Mouse (Mus musculus) brain, embryonic 14.5 days (tissue): ENCODE measurements around the gene Stk4. TPM values are rescaled to one million over a fixed set of nuclear protein-coding genes. Genes with fewer than 3 reads are reported as not detected.
A peak's percentile ranks its signal among the peaks of the same experiment; 100 is the strongest.

ENCODE experiments used
- DNase-seq: peaks from one replicate; pipeline ENCODE4 v3.0.0-alpha.2; 2011; ENCODE audit warnings: low read depth
- CTCF ChIP-seq: fragments of 200-500 bp; IDR thresholded peaks from 2 replicates; pipeline ENCODE4 v1.5.1; 2012; ENCODE audit warnings: inconsistent platforms, mild to moderate bottlenecking, moderate library complexity, borderline replicate concordance; ENCODE audit not compliant: insufficient read depth, insufficient read length; ENCODE audit errors: extremely low read depth
- POLR2A ChIP-seq: fragments of 200-500 bp; IDR thresholded peaks from 2 replicates; pipeline ENCODE4 v1.6.1; 2012; ENCODE audit warnings: mild to moderate bottlenecking, inconsistent platforms, borderline replicate concordance; ENCODE audit not compliant: poor library complexity, insufficient read depth, insufficient read length, severe bottlenecking; ENCODE audit errors: extremely low read depth
- polyA plus RNA-seq: library from polyadenylated mRNA; depleted of rRNA; stranded (reverse); fragments of >200 nt; gene quantifications from 2 replicates; pipeline ENCODE4 v1.2.3, GENCODE M21; 2012

Gene Stk4
- polyA plus RNA-seq, 1 experiment, result 24.8 TPM

GRCm38 (mm10) chr2:164161515-164162055 lies 91.5 kb downstream of the Stk4 start:
- DNase-seq, result no peak
- TF ChIP-seq POLR2A (no peak), CTCF (no peak)

DNA sequence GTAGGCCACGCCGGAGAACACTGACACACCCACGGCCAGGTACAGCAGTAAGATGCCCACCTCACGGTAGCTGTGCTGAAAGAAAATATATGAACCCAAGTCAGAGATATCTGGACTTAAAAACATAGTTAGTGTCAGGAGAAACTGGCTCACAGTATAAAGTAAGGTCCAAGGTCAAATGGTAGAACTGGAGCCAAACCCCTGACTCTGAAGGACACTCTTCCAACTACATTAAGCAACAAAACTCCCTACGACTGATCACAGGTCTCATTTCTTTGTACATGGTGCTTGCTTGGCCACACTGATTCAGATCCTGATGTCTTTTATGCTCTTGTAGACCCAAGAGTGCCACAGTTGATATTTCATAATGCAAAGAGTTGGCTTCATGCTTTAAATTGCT lies 94.8 kb downstream of the Stk4 start:
- no peak for DNase-seq
- TF ChIP-seq POLR2A, result no peak

DNA sequence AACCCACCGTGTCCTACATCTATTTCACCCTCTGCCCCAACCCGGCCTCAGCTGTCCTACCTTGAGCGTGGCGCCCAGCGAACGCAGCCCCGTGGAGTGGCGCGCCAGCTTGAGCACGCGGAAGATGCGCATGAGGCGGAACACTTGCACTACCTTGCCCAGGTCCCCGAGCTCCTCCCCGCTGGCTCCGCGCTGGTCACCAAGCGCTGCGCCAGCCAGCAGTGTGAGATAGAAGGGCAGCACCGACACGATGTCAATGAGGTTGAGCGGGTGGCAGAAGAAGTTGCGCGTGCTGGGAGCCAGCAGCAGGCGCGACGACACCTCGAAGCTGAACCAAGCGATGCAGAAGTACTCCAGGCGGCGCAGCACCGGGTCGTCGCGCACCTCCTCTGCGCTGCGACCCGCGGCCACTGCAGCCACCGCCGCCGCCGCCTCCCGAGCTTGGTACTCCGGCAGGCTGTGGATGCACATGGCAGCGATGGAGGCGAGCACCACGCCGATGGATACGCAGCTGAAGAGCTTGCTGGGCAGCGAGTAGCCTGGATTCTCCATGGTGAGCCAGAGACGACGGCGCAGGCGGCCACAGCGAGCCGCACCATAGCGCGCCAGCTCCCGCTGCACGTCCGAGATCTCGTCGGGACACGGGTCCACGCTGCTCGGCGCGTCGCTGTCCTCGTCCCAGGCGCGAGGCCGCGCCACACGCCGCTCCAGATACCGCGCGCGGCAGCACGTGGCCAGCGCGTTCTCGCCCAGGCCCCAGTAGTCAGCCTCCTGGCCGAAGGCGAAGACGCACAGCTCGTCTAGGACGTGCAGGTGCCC lies 97.8 kb downstream of the Stk4 start:
- TF ChIP-seq POLR2A (no peak), CTCF (no peak)
- peak; percentile 47 for DNase-seq

GRCm38 (mm10) chr2:164168571-164168946 lies 98.4 kb downstream of the Stk4 start:
- TF ChIP-seq CTCF (peak; percentile 24; the same call in 1 of the 2 replicates), POLR2A (no peak)
- DNase-seq, result no peak

DNA sequence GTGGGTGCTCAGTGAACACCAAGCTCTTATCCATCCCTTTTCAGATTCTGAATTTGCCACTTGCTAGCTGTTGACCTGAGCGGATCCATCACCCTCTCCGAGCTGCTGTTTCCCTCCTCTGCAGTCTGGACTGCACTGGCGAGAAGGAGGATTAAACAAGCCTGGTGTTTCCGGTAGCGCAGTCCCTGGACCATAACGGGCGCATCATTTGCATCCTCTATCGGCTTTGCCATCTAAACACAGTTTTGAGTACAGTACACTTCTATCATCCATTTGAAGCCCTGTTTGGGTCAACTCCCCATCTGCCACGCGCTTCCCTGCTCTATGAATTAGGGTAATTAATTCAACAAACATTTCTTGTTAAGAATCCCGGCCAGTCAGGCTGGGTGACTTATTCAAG lies 100.2 kb downstream of the Stk4 start:
- no peak for TF ChIP-seq POLR2A
- TF ChIP-seq CTCF, result no peak
- DNase-seq, result peak; percentile 13

- no peak for TF ChIP-seq POLR2A
- TF ChIP-seq CTCF, result no peak
- peak; percentile 8 for DNase-seq
Observed at GRCm38 (mm10) chr2:164170902-164171301, 100.8 kb downstream of the Stk4 start, which contains the start of gene Kcns1. Gene Kcns1, minus strand, starts transcription at chr2:164171113.

DNA sequence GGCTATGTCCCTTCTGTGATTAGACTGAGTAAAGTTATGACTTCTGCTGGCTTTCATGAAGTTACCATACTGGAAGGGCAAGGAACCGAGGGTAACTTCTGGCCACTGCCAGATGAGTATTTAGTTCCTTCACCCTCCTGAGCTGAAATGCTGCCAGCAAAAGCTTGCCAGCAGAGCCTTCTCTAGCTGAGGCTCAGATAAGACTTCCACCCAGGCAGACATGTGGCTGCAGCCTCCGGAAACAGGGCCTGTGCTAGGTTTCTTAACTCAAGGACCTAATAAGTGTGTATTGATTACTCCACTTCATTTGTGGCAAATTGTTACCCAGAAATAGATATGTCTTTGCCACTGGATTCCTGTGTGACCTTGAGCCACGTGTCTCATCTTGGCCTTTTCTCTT lies 103.3 kb downstream of the Stk4 start:
- no peak for DNase-seq
- TF ChIP-seq CTCF, result no peak
- TF ChIP-seq POLR2A, result no peak

DNA sequence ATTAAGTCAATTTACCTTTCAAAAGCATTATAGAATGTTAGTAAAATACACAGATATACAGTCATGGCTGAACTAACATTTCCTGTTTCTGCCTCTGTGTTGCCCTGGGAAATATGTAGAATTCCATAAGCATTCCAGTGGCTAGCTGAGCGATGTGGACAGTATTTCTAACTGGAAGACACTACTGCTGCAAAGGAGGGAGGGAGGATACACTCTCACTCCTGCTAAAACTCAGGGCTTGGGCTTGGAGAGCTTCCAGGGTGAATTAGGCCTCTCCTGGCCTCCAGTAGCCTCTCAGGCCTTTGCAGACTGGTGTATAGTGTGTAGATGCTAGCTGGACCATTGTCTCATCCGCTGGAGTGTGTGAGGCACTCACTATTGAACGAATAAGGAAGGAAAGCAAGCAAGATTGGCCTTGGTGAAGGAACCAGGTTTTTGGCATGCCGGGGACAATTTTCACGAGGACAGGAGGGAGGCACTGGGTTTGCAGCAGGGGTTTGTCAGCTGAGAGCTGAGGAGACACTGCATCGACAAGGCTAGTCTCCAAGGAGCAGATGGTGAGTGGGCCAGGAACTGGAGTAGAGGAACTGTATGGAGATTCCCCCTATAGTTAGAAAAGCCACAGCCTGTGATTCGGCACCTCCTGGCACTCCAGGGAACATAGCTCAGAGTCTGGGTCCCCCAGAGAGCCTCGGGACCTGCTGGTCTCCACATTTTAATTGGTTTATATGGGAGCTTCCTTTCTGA lies 104.7 kb downstream of the Stk4 start:
- DNase-seq, result no peak
- TF ChIP-seq POLR2A (no peak), CTCF (no peak)

- DNase-seq, result no peak
- TF ChIP-seq CTCF, result no peak
- no peak for TF ChIP-seq POLR2A
Observed at GRCm38 (mm10) chr2:164175850-164176249, 105.7 kb downstream of the Stk4 start.

GRCm38 (mm10) chr2:164177831-164178230 lies 107.7 kb downstream of the Stk4 start:
- no peak for DNase-seq
- TF ChIP-seq POLR2A (no peak), CTCF (no peak)

DNA sequence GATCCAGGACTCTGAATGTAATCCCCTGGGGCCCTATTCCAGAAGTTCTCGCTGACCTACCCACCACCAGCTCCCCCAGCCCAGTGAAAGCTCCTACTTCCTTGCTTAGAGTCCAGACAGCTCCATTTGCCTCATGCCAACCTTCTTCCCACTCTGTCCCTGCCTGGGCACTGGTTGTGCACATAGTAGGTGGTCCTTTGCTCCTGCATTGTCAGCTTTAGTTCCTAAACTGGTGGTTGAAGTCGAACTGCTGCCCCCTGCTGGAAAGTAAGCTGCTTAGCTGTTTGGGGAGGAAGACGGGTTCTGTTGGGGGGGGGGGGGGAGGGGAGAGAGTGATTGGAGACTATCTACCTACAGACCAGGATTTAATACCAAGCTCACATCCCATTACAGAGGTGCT lies 110.0 kb downstream of the Stk4 start:
- no peak for DNase-seq
- TF ChIP-seq POLR2A (no peak), CTCF (peak; percentile 43; the same call in 1 of the 2 replicates)
